Mouse (Mus musculus) heart, adult 2 months (tissue): ENCODE results near the gene 1700037C18Rik.

Experiments used
- CTCF ChIP-seq: fragments of 200-600 bp; IDR thresholded peaks from 2 replicates; pipeline ENCODE4 v1.8.1; 2022; ENCODE audit warnings: antibody characterized with exemption, mild to moderate bottlenecking, moderate library complexity
- EP300 ChIP-seq: fragments of 200-500 bp; IDR thresholded peaks from 2 replicates; pipeline ENCODE4 v1.6.1; 2011; ENCODE audit warnings: low read depth, low read length, control low read depth; ENCODE audit not compliant: insufficient read depth
- POLR2A ChIP-seq: fragments of 200-500 bp; IDR thresholded peaks from 2 replicates; pipeline ENCODE4 v1.6.1; 2011; ENCODE audit warnings: mild to moderate bottlenecking, low read depth, low read length, control low read depth; ENCODE audit not compliant: insufficient read depth

DNA sequence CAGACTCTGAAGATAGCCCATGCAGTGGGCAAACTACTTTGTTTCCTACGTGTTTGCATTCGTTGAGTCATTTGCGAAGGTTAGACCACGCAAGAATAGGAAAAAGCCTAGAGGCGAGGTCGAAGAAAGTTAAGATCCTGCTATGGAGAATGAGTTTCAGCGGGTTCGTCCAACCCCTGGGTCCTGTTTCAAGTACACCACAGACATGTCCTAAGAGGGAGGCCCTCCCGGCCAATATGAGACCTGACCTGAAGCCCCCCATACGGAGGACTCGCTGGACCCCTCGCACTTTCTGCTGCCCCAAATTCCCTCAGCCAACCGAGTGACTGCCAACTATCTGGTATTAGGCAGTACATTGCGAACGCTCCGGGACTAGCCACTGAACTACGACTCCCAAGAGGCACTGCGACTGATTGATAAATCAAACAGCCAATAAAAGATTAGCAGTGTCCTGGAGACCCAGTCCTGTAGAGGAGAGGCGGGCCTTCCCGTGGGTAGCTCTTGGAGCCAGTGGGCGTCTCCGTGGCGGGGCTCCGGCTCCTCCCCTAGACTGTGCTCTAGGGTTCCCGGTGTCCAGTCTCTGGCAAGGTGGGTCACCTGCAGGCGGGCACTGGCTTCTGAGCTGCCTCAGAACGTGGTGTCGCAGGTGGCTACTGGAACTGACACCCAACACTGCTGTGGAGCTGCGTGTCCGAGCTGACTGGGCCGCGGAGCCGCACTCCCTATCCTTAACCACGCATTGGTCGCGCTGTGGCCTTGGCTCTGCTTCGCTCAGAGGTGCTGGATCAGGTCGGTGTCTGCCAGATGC lies 61.6 kb downstream of the 1700037C18Rik start, which contains the start of gene Zfp174:
- peak; percentile 27; the same call in 1 of the 2 replicates for TF ChIP-seq CTCF
- peak; percentile 77 for TF ChIP-seq POLR2A
- TF ChIP-seq EP300 = no peak
